In genomic region chr3:134735684-134736083, GRCm38 (mm10) we compare ENCODE assay signal across 22 mouse cellular contexts.
DNase-seq lines count a peak whose midpoint lies in the region; ATAC-seq and TF ChIP-seq lines count a peak whose summit lies in the region.
"Had no signal": no experiment of that assay in that cellular context is flagged by ENCODE, and none has a peak within 500 bp of the region (broad histone marks: within the 10 kb centered on the region; RNA-seq: fewer than 3 reads in every experiment).

No protein-coding gene starts in this region.

- no peak overlapping the region for H3K4me3 ChIP-seq in forebrain, embryonic 13.5 days
- H3K4me3 ChIP-seq in forebrain, postnatal 0 days (ENCODE audit: low read depth, low read length): no peak overlapping the region
- H3K4me3 ChIP-seq: embryonic facial prominence, embryonic 10.5 days; heart, embryonic 10.5 days; hindbrain, embryonic 12.5 days had no signal

- H3K36me3 ChIP-seq in forebrain, embryonic 13.5 days (ENCODE audit: poor library complexity, severe bottlenecking): no peaks in the 10 kb centered on the region
- H3K36me3 ChIP-seq in forebrain, postnatal 0 days (ENCODE audit: insufficient read depth): no peaks in the 10 kb centered on the region
- H3K36me3 ChIP-seq: embryonic facial prominence, embryonic 10.5 days; G1E; heart, embryonic 10.5 days; hindbrain, embryonic 12.5 days had no signal

- 0 out of 2 replicates have a peak, but pooled peaks have one; percentile 59 for ATAC-seq in forebrain, embryonic 13.5 days
- no peak for ATAC-seq in forebrain, postnatal 0 days
- peak; percentile 65; the same call in 1 of the 2 replicates for ATAC-seq in frontal cortex, adult (ENCODE audit: low TSS enrichment)
- ATAC-seq: CD4-positive, CD25-positive, alpha-beta regulatory T cell, adult 4 months; hindbrain, embryonic 16.5 days; inflammation-experienced regulatory T-cells, adult 6 months had no signal

- no peak overlapping the region for H3K4me2 ChIP-seq in forebrain, embryonic 13.5 days
- H3K4me2 ChIP-seq in forebrain, postnatal 0 days (ENCODE audit: low read depth): no peak overlapping the region
- H3K4me2 ChIP-seq: hindbrain, embryonic 12.5 days had no signal

- H3K27ac ChIP-seq in forebrain, embryonic 13.5 days: no peak overlapping the region
- no peak overlapping the region for H3K27ac ChIP-seq in forebrain, postnatal 0 days (ENCODE audit: low read depth, low read length)
- H3K27ac ChIP-seq: embryonic facial prominence, embryonic 10.5 days; heart, embryonic 10.5 days; hindbrain, embryonic 12.5 days had no signal

- DNase-seq in forebrain, postnatal 0 days: no peak
- no peak for DNase-seq in frontal cortex, adult 2 months (ENCODE audit: extremely low spot score in 1 of 2, low spot score in 1 of 2)
- peak; percentile 14 for DNase-seq in Muller cell, postnatal 12 days (ENCODE audit: inconsistent ontology term)
- peak; percentile 2 to 16 for DNase-seq in layer of hippocampus, postnatal 14 days (ENCODE audit: low spot score in 2 of 2)
- no peak for DNase-seq in right cerebral cortex, adult 2 months (ENCODE audit: low spot score in 2 of 2)
- DNase-seq: adrenal gland, postnatal 14 days; B cell, adult 2 months; cerebellum, adult 2 months; cerebellum, postnatal 10 days; gastrocnemius, postnatal 10 days; heart, adult 18-20 months; heart, postnatal 10 days; heart, postnatal 4 days had no signal

- H3K9me3 ChIP-seq in forebrain, embryonic 13.5 days (replicated peaks): no peaks in the 10 kb centered on the region
- no peaks in the 10 kb centered on the region for H3K9me3 ChIP-seq in forebrain, postnatal 0 days (ENCODE audit: low read length)
- H3K9me3 ChIP-seq: embryonic facial prominence, embryonic 10.5 days; G1E; heart, embryonic 10.5 days; hindbrain, embryonic 12.5 days had no signal

- H3K27me3 ChIP-seq in forebrain, embryonic 13.5 days: no peaks in the 10 kb centered on the region
- no peaks in the 10 kb centered on the region for H3K27me3 ChIP-seq in forebrain, postnatal 0 days (ENCODE audit: insufficient read depth, low read length)
- H3K27me3 ChIP-seq: hindbrain, embryonic 12.5 days had no signal

- H3K9ac ChIP-seq in forebrain, embryonic 13.5 days: no peak overlapping the region
- no peak overlapping the region for H3K9ac ChIP-seq in forebrain, postnatal 0 days
- H3K9ac ChIP-seq: hindbrain, embryonic 12.5 days had no signal

- TF ChIP-seq CTCF in forebrain, postnatal 0 days (IDR thresholded peaks at IDR 0.05; ENCODE audit: low read depth): no peak

- WGBS in forebrain, embryonic 13.5 days: 35% methylated on average over 1 of the region's 1 CpGs
- WGBS in forebrain, postnatal 0 days: 30% methylated on average over 1 of the region's 1 CpGs

- H3K4me1 ChIP-seq in forebrain, embryonic 13.5 days: no peaks in the 10 kb centered on the region
- no peaks in the 10 kb centered on the region for H3K4me1 ChIP-seq in forebrain, postnatal 0 days (ENCODE audit: insufficient read depth)
- H3K4me1 ChIP-seq: embryonic facial prominence, embryonic 10.5 days; heart, embryonic 10.5 days; hindbrain, embryonic 12.5 days had no signal

Comparison
In these comparisons a context has a peak if more than half of its experiments do, and no peak if none do; other contexts are left out.
1. DNase-seq: peak in Muller cell, postnatal 12 days (single experiment) and layer of hippocampus, postnatal 14 days (2 of 2); none in forebrain, postnatal 0 days (single experiment), frontal cortex, adult 2 months (0 of 2) and right cerebral cortex, adult 2 months (0 of 2).